Mouse (Mus musculus) kidney, adult 10 weeks (tissue): Measurements from ENCODE around the gene Fsip1. TPM values are rescaled to one million over a fixed set of nuclear protein-coding genes. Genes with fewer than 3 reads are reported as not detected.

Source experiments
- polyA plus RNA-seq: library from polyadenylated mRNA; stranded (reverse); fragments of 350-450 nt; fragmentation: Illumina TruSeq; extraction: RNeasy Lipid Tissue Mini Kit (QIAGEN cat#74804); gene quantifications from one replicate; pipeline ENCODE4 v1.2.3, GENCODE M21; 2014; ENCODE audit warnings: low read depth, low replicate concordance

Fsip1 gene
- 1.0 TPM for polyA plus RNA-seq

GRCm38 (mm10) chr2:118256621-118257053 lies at the start of gene Fsip1:
Gene Fsip1 (minus strand): TSS chr2:118256966.

GRCm38 (mm10) chr2:118111488-118112131 lies 145.2 kb downstream of the Fsip1 start, which contains the start of gene Thbs1:
Gene Thbs1 (plus strand): TSS chr2:118111876.

Other genes starting within 250 kb of the Fsip1 start
- gene Thbs1, start 145.1 kb downstream of the Fsip1 start, polyA plus RNA-seq = 34.0 TPM
- 0.36 TPM for gene Gpr176, start 116.5 kb upstream of the Fsip1 start, polyA plus RNA-seq
- gene Eif2ak4, start 131.7 kb upstream of the Fsip1 start, polyA plus RNA-seq = 6.4 TPM
- 109 TPM for gene Srp14, start 222.7 kb upstream of the Fsip1 start, polyA plus RNA-seq